Mouse (Mus musculus) yolk sac, embryonic 10.5 days (tissue): ENCODE data around the gene Ugt1a5.

Source experiments
- DNase-seq: peaks from one replicate; pipeline ENCODE4 v3.0.0-alpha.2; 2017; ENCODE audit warnings: low spot score

The Ugt1a5 gene

DNA sequence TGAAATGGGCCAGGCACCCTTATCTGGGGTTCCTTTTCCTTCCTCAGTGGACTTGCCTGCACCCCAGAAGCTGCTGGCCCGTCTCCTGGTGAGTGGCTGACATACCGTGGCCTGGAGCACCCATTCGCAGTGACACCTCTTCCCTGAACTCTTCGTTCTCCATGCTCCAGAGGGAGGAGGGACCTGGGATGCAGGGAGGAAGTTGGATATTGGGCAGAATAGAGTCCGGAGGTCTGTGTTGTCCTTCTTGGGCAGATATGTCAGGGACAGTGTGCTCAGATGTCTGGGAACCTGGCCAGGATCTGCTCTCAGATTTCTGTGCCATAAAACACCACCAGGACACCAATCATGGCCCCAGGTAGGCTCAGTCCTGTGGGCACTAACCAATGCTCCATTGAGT is 74.3 kb downstream of the Ugt1a5 start:
- no peak for DNase-seq

DNA sequence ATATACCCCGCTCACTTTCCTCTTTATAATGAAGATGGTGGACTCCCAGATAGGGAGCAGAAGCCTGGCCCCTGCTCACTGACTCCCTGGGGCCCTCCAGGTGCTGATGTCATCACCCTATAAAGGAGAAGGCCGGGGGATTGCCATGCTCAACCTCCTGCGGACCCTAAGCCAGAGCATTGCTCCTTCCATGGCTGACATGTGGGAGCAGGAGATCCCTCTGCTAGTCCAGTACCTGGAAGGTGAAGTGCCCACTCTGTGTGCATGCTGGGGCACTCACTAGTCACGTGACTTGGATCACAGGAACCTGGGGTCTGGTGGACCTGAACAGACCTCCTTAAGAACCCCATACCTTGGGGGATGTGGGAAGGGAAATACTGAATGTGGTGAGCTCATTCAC is 74.8 kb downstream of the Ugt1a5 start:
- no peak for DNase-seq

DNA sequence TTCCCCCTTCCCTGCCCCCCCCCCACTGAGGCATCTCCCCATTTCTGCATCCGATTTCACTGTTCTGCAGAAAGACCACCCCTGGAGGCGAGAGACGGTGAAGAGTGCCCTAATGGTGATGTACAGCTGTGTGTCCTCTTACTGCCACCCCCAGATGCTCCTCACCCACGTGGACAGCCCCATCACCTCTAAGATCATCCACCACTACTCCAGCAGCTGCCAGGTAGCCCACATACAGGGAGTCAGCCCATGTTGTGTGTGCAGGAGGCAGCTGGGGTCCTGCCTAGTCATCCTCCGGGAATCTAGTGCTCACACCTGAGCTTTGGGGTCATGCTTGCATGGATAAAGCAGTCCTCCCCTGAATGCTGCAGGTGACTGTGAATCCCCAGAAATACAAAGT is 78.0 kb downstream of the Ugt1a5 start:
- DNase-seq = no peak

DNA sequence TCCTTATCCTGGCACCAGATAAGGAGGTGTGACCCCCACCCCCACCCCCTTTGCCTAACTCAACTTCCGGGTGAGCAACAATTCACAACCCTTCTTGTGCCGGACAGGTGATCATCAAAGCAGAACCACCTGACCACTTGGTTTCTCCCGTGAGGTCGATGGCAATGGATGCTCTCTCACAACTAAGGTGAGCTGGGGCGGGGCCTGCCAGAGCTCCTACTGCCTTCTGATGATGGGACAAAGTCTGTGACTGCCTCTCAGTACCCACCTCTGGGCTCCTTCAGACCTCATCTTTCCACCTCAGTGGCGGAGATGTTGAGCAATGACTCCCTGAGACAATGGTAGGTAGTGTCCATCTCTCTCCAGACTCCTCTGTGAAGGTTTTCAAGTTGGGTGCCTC is 80.1 kb downstream of the Ugt1a5 start:
- no peak for DNase-seq

DNA sequence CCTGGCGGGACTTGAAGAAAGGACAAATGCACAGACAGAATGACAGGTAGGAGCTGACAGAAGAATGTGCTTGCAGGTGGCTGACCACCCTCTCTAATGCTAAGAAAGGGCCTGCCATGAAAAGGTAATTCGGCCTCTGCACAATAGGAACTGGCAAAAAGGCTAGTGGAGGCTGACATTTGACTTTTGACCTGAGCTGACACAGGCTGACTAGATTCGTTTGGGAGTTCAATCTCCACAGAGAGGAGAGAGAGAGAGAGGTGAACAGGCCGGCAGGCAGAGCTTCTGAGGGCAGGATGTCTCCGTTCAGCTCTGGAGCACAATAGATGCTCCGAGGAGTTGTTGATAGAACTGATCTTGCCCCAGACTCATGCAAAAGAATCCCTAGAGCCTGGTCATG is 80.6 kb downstream of the Ugt1a5 start:
- DNase-seq = peak; percentile 78

DNA sequence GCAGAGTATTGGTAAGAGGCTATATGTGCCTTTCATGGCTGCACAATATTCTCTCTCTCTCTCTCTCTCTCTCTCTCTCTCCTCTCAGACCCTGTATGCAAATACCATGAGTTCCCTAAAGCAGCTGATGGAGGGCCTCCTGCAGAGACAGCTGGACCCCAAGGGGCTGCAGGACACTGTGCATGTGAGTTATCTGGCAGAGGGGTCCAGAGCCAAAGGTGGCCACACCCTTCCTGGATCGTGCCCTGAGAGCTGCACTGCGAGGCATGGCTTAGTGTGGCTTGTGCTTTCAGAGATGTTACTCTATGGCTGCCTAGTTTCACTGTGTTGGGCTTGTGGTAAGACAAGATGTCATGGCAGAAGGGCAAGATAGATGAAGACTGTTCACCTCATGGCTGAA is 81.8 kb downstream of the Ugt1a5 start:
- DNase-seq = no peak

DNA sequence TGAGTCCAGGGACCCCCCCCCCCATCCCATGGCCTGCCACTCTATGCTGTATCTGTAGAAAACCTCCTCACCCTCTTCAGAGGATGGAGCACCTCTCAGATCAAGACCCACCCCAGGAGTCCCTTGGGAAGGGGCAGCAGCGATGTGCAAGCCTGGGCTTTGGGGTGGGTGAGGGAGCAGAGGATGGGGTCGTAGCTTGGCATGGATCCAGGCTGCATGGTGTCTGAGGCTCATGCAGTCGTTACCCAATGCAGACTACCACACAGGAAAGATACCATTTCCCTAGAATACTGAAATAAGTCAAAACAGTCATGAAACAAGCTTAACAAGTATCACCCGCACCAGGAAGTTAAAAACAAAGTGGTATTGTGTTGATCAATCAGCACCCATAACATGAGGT is 82.8 kb downstream of the Ugt1a5 start:
- DNase-seq = no peak

DNA sequence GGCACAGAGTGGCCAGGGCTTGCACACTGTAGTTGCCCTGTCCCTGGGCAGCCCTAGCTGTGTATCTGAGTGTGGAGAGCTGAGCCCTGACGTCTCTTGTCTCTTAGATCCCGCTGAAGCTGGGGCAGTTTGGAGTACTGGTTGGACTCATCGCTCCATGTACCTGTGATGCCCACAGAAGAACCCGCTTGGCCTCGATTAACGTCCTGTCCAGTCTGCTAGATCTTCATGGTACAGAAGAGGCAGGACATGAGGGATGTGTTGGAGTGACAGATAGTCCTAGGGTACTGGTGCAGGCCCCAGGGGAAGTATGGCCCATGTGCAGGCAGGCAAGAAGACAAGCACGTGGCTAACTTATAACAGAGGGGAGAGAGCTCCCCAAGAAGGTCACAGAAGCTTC is 83.8 kb downstream of the Ugt1a5 start:
- no peak for DNase-seq

DNA sequence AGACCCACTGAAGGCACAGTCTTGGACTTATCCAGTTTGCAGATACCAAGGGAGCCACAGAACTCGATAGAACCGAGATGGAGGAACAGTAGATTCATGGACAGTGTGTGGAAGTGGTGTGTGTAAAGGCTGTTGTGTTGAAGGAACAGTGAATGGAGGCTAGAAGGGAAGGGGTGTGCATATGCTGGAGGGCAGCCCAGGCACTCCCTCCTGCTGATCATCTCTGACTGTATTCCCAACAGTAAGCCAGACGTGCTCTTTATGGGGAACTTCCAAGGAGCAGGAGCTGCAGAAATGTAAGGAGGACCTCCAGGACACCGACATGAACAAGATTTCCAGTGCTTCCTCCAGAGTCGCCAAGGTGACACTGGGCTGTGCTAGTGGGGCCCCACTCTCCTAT is 84.2 kb downstream of the Ugt1a5 start:
- DNase-seq = no peak

DNA sequence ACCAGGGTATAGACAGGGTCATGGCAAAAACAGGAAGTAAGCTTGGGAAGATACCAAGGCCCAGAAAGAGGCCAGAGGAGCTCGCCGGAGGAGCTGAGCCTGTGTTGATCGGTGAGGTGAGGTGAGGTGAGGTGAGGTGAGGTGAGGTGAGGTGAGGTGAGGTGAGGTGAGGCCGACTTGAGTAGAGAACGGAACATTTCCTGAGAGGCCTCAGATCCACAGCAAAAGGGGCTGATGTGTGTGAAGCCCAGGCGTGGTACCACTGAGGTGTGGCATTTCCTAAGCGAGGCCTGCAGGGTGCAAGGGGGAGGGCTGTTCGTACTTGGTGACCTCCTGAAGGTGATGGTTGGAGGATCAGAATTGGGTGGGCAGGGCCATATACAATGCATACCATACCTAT is 87.3 kb downstream of the Ugt1a5 start:
- no peak for DNase-seq

DNA sequence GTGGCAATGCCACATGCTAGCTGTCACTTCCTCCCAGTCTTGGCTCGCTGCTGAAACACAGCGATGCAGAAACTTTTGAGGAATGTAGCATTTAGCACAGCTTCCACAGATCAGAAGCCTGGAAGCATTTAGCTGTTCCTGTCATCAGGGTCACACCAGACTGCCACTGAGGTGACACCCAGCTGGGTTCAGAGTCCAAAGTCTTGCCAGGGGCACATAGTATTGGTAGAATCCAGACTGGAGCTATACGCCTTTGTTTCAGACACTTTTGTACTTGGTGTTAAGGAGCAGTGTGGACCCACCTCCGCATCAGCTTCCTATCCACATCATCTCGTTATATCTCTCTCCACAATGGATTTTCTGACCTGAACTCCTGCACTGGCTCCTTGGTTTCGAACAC is 87.7 kb downstream of the Ugt1a5 start:
- DNase-seq = peak; percentile 94

DNA sequence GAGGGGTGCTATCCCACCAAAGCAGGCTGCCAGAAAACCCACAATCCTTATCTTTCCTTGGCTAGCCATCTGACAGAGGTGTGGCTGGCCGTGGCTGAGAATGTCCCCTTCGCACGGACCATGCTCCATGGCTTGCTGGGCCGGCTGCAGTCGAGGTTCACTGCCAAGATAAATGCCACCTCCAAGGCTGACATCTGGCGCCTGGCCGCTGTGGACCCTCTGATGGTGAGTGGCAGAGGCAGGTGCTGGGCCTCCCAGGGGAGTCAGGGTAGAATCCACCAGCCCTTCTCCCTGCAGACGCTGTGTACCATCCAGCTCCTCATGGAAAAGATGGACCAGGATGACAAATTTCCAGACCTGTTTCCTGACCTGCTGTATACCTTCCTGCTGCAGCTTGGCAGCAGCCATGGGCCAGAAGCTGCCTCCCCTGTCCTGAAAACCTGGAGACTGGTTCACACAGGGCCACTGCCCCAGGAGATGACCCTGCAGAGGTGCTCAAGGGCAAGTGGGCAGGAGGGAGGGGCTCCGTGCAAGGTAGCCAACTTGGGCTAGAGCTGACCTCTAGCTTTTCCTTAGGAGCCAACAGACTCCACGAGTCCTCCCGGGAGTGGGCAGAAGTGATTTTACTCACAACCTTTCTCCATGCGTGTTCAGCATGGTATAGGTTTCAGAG is 89.1 kb downstream of the Ugt1a5 start:
- DNase-seq = no peak

DNA sequence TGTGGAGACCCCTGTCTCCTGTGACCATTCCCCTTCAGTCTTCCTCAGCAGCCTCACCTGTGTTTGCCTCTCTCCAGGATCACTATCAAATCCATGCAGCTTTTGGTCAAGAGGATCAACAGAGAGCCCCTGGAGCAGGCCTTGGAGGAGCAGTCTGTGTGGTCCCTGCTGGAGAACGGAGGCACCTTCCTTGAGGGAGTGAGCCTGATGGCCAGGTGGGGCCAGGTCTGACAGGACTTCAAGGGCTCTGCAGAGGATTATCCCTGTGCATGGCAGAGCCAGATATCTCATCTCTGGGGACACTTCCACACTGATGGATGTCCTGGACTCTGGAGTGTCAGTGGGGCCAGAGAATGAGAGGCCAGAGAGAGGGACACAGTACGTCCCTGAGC is 89.7 kb downstream of the Ugt1a5 start:
- DNase-seq = no peak

DNA sequence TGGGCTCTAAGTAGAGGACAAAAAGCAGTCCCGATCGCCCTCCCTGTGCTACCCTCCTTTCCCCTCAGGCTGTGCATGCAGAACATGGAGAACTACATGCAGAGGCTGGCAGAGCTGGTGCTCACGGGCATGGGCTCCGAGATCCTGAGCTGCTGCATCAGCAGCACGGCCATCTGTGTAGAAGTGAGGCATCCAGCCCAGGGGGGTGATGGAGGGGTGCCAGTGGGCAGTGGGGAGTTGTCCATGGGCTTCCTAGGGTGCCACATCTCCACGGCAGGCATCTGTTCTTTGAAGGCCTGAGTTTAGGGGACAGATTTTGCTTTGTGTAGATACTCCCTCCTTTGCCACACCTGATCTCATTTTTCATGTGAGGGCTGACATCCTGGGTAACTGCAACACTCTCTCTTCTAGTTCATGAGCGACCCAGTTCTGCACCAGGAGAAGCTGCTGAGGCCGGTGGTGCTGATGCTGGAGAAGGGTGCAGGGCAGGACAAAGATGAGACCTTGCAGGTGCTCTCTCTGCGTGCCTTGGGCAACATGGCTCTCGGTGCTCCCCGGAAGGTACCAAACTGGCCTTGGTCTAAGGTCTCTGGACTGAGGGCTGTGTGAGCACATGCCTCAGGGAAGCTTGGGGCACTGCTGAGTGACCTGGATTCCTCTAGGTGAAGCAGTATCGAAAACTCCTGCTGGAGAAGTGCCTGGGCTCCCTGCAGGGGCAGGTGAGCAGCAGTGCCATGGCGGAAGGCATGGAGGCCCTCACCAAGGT is 90.4 kb downstream of the Ugt1a5 start:
- no peak for DNase-seq

DNA sequence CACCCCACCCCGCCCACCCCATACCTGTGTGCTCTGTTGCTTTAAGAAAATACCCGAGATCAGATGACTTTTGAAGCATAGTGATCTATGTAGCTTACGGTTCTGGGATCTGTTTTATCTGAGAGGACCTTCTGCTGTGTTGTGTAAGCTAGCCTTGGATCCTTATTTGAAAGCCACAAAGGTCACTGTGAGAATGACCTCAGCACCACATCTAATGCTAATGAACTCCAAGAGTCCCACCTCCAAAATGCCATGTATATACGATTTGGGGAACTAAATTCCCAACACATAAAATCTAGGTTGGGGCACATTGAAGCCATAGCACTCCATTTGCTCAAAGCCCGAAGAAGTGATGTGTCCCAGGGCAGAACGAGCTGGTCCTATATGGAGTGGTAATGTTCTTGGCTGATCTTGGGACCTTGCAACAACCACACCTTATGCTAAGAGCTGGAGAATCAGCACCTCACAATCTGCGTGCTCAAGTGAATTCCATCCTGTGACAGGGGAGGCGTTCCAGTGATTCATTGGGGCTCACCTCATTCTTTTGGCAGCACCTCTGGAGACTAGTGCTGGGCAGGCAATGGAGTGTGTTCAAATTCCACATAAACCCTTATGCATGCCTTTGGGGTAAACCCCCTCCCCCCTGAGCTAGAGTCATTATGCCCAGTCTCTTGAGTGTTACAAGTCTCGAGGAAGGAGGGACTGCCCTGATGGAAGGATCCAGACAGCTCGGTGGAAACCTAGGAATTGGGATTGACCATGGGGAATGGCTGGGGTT is 91.3 kb downstream of the Ugt1a5 start:
- DNase-seq = no peak

DNA sequence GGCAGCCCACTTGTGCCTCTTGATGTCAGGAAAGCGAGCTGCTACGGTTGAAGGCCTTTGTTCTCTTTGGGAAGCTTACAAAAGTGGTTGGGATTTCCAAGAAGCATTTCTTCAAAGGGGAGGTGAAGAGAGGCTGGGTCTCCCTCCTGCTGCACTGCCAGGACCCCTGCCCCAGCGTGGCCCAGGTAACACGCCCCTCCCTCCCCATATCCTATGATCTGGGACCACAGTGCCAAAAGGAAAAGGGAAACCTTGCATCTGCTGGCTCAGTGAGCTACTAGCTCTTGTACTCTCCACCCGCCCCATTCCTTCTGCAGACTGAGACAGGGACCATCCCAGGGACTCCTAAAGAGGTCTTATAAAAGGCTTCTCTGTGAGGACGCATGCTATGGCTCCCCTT is 91.9 kb downstream of the Ugt1a5 start:
- DNase-seq = no peak

DNA sequence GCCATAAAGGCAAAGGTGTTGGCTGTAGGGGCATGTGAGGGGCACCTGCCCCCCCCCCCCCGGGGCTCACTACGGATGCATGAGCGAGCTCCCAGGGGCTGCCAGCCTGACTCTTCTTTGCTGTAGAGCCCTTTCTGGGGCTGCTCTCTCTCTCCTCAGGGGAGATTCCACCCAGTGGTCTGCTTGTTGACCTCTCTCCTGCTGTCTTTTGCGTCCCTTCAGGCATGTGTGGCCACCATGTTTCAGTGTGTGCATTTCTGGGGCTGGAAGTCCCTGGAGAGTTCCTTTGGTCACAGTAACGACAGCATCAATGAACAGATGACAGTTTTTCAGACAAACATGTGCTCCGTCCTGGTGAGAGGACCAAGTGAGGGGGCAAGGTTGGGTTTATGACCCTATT is 92.5 kb downstream of the Ugt1a5 start:
- no peak for DNase-seq

DNA sequence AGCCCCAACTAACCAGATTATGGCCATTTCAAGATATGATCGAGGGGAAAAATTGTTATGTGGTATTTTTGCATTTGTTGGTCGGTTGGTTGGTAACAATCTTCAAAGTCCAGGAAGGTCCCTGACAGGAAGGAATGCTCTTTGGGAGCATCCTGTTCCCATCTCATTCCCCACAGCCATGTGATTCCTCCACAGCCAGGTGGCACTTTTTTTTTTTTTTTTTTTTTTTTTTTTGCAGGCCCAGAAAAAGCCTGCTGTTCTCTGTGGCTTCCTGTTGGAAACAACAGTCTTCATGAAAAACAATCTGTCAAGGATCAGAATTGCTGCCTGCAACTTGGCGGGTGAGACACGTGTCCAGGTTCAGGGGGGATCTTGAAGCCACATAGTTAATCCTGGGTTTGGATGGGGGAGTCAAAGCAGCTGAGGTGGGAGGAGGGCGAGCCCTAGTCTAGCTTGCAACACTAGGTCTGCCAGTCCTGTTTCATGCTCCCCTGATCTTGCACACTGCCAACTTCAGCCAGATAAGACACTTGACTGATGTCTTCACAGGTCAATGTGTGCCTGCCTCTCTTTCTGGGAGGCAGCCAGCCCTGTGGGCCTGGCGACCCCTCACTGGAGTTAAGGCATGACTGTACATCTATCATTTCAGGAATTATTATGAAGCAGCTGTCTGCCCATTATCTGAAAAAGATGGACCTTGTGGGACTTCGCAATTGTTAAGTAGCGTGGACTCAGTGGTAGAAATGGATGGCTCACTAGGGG is 93.2 kb downstream of the Ugt1a5 start:
- no peak for DNase-seq

DNA sequence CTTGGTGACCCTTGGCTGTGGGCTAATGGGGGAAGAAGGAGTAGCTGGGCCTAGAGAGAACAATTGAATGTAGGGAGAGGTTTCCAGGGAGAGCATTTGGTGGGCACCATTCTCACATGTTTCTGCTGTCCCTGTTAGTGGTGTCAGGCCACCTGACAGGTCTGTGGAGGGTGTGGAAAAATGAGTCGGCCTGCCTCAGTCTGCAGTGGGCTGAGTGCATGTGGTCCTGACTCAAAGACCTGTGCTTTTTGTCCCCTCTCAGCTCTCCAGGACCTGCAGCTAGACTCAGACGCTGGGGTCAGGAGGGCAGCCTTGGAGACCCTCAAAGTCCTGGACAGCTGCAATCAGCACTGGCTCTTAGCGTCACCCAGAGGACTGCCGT is 93.8 kb downstream of the Ugt1a5 start:
- no peak for DNase-seq

DNA sequence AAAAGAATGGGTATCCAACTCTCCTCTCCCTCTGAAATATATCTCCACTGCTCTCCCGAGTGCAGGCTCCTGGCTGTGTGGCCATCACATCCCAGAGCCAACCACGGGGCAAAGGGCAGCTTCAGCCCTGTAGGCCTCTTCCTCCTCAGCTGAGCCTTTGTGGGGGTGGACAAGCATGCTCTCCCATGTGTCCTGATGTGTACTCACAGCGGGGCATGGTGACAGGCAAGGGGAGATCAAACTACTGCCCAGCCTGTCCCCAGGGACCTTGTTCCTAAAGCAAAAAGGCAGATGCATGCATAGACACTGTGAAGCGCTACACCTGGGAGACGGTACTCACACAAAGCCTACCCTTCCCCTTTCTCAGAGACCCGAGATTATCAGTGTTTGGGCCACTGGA is 94.3 kb downstream of the Ugt1a5 start:
- peak; percentile 92 for DNase-seq

DNA sequence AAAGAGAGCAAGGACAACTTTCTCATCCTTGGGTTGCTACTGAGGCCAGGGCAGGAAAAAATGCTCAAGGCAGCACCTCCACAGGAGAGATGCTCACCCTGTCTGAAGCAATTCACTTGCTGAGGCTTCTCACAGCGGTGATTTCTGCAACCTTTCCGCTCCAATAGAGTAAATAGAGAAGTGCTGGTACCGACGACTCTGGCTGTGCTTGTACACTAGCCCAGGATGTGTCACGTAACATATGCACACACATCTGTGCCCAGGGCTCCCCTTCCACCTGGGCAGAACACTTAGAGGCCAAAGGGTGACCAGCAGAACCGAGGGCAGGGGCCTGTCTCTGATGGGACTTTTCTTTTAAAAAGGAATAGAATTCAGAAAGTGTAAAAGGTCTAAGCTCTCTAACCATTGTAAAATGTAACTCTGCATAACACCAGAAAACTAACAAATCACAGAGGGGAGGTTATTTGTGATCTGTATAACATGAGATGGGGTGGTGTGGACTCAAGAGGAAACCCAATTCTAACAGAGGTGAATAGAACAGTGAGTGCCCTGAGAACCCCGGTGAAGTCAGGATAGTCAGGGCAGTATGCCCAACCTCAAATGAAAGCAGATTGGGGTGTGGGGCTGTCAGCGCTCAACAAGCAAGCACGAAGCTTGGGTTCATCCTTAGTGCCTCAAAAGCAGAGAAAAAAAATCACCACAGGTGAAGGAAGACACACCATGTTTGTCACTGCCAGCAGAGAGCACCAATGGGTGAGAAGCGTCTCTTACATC is 95.0 kb downstream of the Ugt1a5 start:
- no peak for DNase-seq

DNA sequence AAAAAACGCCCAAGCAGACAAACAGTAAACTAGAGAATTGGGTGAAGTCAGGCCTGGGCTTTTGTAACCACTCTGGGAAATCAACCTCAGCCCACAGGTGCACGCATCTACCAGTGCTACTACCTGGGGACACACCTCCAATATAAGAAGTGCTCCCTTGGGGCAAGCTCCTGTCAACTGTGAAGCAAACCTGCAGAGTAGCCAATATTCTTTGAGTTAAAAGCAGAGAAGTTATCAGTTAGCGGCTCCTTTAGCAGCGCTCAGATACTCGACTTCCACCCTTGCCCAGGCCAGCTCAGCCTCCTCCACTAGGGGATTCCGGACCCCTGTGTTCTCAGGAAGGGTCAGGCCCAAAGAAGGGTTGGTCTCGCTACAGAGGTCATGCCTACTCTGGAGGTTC is 95.9 kb downstream of the Ugt1a5 start:
- DNase-seq = no peak
